ENCODE assay signal across 8 mouse cellular contexts in the genomic region with DNA sequence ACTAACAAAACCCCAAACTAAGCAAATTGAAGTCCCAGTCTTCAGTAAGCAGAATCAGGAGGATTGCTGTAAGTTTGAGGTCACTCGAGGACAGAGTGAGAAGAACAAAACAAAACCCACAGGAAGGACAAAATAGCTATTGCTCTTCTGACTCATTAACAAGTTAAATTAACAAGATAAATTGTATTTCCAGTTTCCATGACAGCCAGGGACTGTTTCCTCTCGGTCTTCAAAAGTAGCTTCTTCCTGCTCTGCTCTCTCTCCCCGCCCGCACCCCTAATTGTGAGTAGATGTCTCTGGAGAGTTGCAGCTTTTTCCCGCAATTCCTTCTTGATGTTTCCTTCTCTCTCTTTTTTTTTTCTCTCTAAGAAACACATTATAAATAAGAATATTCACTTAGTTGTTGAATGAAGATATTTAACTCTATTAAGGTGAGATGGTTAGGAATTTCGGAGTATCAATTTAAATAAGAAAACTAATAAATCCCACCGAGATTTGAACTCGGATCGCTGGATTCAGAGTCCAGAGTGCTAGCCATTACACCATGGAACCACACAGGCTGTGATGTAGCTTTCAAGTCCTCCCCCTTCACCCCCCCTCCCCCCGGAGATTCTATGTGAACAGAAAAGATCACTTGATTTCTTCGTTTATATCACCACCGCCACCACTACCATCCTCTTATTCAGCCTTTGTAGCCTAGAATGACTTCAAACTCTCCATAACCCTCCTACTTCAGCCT. TPM values are rescaled to one million over a fixed set of nuclear protein-coding genes. Genes with fewer than 3 reads are reported as not detected.
DNase-seq lines count a peak whose midpoint lies in the region; ATAC-seq and TF ChIP-seq lines count a peak whose summit lies in the region.

No protein-coding gene starts in this region.

- H3K4me1 ChIP-seq in forebrain, embryonic 14.5 days (ENCODE audit: control insufficient read depth, insufficient read depth, low read length) = peaks cover 11% of the 10 kb centered on the region; the same call in 1 of the 2 replicates
- H3K4me1 ChIP-seq in liver, embryonic 14.5 days (replicated peaks; ENCODE audit: control insufficient read depth in 2 of 2, insufficient read depth in 2 of 2, low read length in 1 of 2) = peaks cover 0 to 20% of the 10 kb centered on the region in 2 experiments; a peak in 3 of 4 replicates
- H3K4me1 ChIP-seq in stomach, embryonic 15.5 days = peaks cover 12% of the 10 kb centered on the region; the same call in 1 of the 2 replicates

- 3% methylated on average over 12 of the region's 12 CpGs for WGBS in forebrain, embryonic 14.5 days
- WGBS in liver, embryonic 14.5 days (ENCODE audit: insufficient replicate concordance) = 1% methylated on average over 12 of the region's 12 CpGs
- WGBS in stomach, embryonic 15.5 days = 3% methylated on average over 12 of the region's 12 CpGs

- H3K27me3 ChIP-seq in forebrain, embryonic 14.5 days (replicated peaks; ENCODE audit: control insufficient read depth, insufficient read depth, low read length) = peaks cover 55% of the 10 kb centered on the region
- peaks cover 58% of the 10 kb centered on the region for H3K27me3 ChIP-seq in liver, embryonic 14.5 days (ENCODE audit: control insufficient read depth, insufficient read depth, low read length)
- peaks cover 56% of the 10 kb centered on the region for H3K27me3 ChIP-seq in stomach, embryonic 15.5 days (replicated peaks)

- peak overlapping the region; percentile 15 for H3K4me3 ChIP-seq in forebrain, embryonic 14.5 days (ENCODE audit: low read depth, low read length)
- peak overlapping the region; percentile 51 to 55 for H3K4me3 ChIP-seq in liver, embryonic 14.5 days (ENCODE audit: insufficient read depth in 1 of 2, low read depth in 2 of 2, low read length in 2 of 2)
- peak overlapping the region; percentile 42 for H3K4me3 ChIP-seq in stomach, embryonic 15.5 days (replicated peaks)

- H3K9ac ChIP-seq in forebrain, embryonic 14.5 days (ENCODE audit: low read length) = no peak overlapping the region
- H3K9ac ChIP-seq in liver, embryonic 14.5 days (replicated peaks) = no peak overlapping the region
- H3K9ac ChIP-seq in stomach, embryonic 15.5 days = no peak overlapping the region

- ATAC-seq in forebrain, embryonic 14.5 days = no peak
- ATAC-seq in liver, embryonic 14.5 days (ENCODE audit: insufficient read depth) = peak; percentile 35; the same call in 1 of the 2 replicates
- ATAC-seq in stomach, embryonic 15.5 days (ENCODE audit: insufficient read depth, low FRiP score, low read depth) = no peak

- intact Hi-C loops in heart, postnatal 25 days (cut with DNase I) = no loop called here

- no peak for TF ChIP-seq EP300 in liver, embryonic 14.5 days (IDR thresholded peaks at IDR 0.05; ENCODE audit: low read depth)

- H3K36me3 ChIP-seq in forebrain, embryonic 14.5 days (ENCODE audit: control insufficient read depth, insufficient read depth, low read length) = no peaks in the 10 kb centered on the region
- H3K36me3 ChIP-seq in liver, embryonic 14.5 days (replicated peaks; ENCODE audit: control insufficient read depth, insufficient read depth, low read depth) = no peaks in the 10 kb centered on the region
- H3K36me3 ChIP-seq in stomach, embryonic 15.5 days = no peaks in the 10 kb centered on the region

- peak overlapping the region; percentile 51; the same call in 1 of the 2 replicates for H3K4me2 ChIP-seq in forebrain, embryonic 14.5 days (ENCODE audit: low read length)
- peak overlapping the region; percentile 74 for H3K4me2 ChIP-seq in liver, embryonic 14.5 days (ENCODE audit: low read depth)
- H3K4me2 ChIP-seq in stomach, embryonic 15.5 days = peak overlapping the region; percentile 67

- TF ChIP-seq CTCF in liver, embryonic 14.5 days (IDR thresholded peaks at IDR 0.05; ENCODE audit: low read depth) = no peak

- no peak overlapping the region for H3K27ac ChIP-seq in forebrain, embryonic 14.5 days (ENCODE audit: low read depth, low read length)
- H3K27ac ChIP-seq in liver, embryonic 14.5 days = no peak overlapping the region
- no peak overlapping the region for H3K27ac ChIP-seq in stomach, embryonic 15.5 days

- H3K9me3 ChIP-seq in forebrain, embryonic 14.5 days (replicated peaks; ENCODE audit: control insufficient read depth, low read length) = no peaks in the 10 kb centered on the region; the same call in 1 of the 2 replicates
- H3K9me3 ChIP-seq in liver, embryonic 14.5 days (ENCODE audit: control insufficient read depth, low read length) = no peaks in the 10 kb centered on the region
- H3K9me3 ChIP-seq in stomach, embryonic 15.5 days = no peaks in the 10 kb centered on the region

- DNase-seq in heart, adult 18-20 months = peak; percentile 8 to 41
- no peak for DNase-seq in heart, postnatal 25 days (ENCODE audit: low spot score)
- peak; percentile 71 for DNase-seq in ES-CJ7 (ENCODE audit: low read depth, low spot score)
- DNase-seq in forebrain, embryonic 14.5 days (ENCODE audit: low spot score) = peak; percentile 59
- DNase-seq in liver, embryonic 14.5 days (ENCODE audit: low read depth in 3 of 3, low spot score in 3 of 3) = no peak
- no peak for DNase-seq in adrenal gland, postnatal 36 days
- DNase-seq in gastrocnemius, adult 18-20 months (ENCODE audit: low spot score) = no peak

RNA-seq across cellular contexts. Expression of a gene that starts 13.3 kb away (rescaled TPM):
- not detected for total RNA-seq in heart, adult 18-20 months (2021)
- not detected for total RNA-seq in heart, postnatal 25 days (2021)
- 0.10 TPM in 1 of 2 replicates, not detected in the other for polyA plus RNA-seq in forebrain, embryonic 14.5 days (2014; fragmentation: Nextera tagmentation; extraction: Ambion mirVana)
- 0.23 and 0.34 TPM in 2 replicates for polyA plus RNA-seq in liver, embryonic 14.5 days (2012; rRNA removed)
- polyA plus RNA-seq in liver, embryonic 14.5 days (2014; fragmentation: Nextera tagmentation; extraction: Ambion mirVana) = 0.33 and 0.39 TPM in 2 replicates
- polyA plus RNA-seq in stomach, embryonic 15.5 days (2015; fragmentation: Nextera tagmentation; extraction: Ambion mirVana) = 0.94 and 1.5 TPM in 2 replicates
- total RNA-seq in adrenal gland, postnatal 36 days (2021) = under 1 TPM in 1 of 2 experiments, not detected in 1; 0.53 TPM
- total RNA-seq in gastrocnemius, adult 18-20 months (2021) = not detected

RNA-seq across cellular contexts. Expression of a gene that starts 15.3 kb away (rescaled TPM):
- not detected for total RNA-seq in heart, adult 18-20 months (2021)
- total RNA-seq in heart, postnatal 25 days (2021) = not detected
- polyA plus RNA-seq in forebrain, embryonic 14.5 days (2014; fragmentation: Nextera tagmentation; extraction: Ambion mirVana) = 0.14 TPM in 1 of 2 replicates, not detected in the other
- polyA plus RNA-seq in liver, embryonic 14.5 days (2012; rRNA removed) = not detected in 2 replicates
- polyA plus RNA-seq in liver, embryonic 14.5 days (2014; fragmentation: Nextera tagmentation; extraction: Ambion mirVana) = not detected in 2 replicates
- polyA plus RNA-seq in stomach, embryonic 15.5 days (2015; fragmentation: Nextera tagmentation; extraction: Ambion mirVana) = 0.09 and 0.12 TPM in 2 replicates
- total RNA-seq in adrenal gland, postnatal 36 days (2021) = not detected
- total RNA-seq in gastrocnemius, adult 18-20 months (2021) = not detected

RNA-seq across cellular contexts. Expression of a gene that starts 39.1 kb away (rescaled TPM):
- total RNA-seq in heart, adult 18-20 months (2021) = 10 to 100 TPM; 10.9 to 12.6 TPM
- 10 to 100 TPM; 32.9 to 34.9 TPM for total RNA-seq in heart, postnatal 25 days (2021)
- 4.8 and 8.3 TPM in 2 replicates for polyA plus RNA-seq in forebrain, embryonic 14.5 days (2014; fragmentation: Nextera tagmentation; extraction: Ambion mirVana)
- 8.7 and 17.9 TPM in 2 replicates for polyA plus RNA-seq in liver, embryonic 14.5 days (2012; rRNA removed)
- polyA plus RNA-seq in liver, embryonic 14.5 days (2014; fragmentation: Nextera tagmentation; extraction: Ambion mirVana) = 12.0 TPM in 2 replicates
- 4.9 and 13.3 TPM in 2 replicates for polyA plus RNA-seq in stomach, embryonic 15.5 days (2015; fragmentation: Nextera tagmentation; extraction: Ambion mirVana)
- 10 to 100 TPM; 58.6 to 69.2 TPM for total RNA-seq in adrenal gland, postnatal 36 days (2021)
- total RNA-seq in gastrocnemius, adult 18-20 months (2021) = 1 to 10 TPM; 1.6 to 2.2 TPM

RNA-seq across cellular contexts. Expression of a gene that starts 39.4 kb away (rescaled TPM):
- total RNA-seq in heart, adult 18-20 months (2021) = 10 to 100 TPM; 15.2 to 16.5 TPM
- 10 to 100 TPM; 17.2 to 23.4 TPM for total RNA-seq in heart, postnatal 25 days (2021)
- 2.5 and 3.5 TPM in 2 replicates for polyA plus RNA-seq in forebrain, embryonic 14.5 days (2014; fragmentation: Nextera tagmentation; extraction: Ambion mirVana)
- polyA plus RNA-seq in liver, embryonic 14.5 days (2012; rRNA removed) = 17.7 and 25.1 TPM in 2 replicates
- polyA plus RNA-seq in liver, embryonic 14.5 days (2014; fragmentation: Nextera tagmentation; extraction: Ambion mirVana) = 1.0 and 3.1 TPM in 2 replicates
- polyA plus RNA-seq in stomach, embryonic 15.5 days (2015; fragmentation: Nextera tagmentation; extraction: Ambion mirVana) = 4.6 and 5.5 TPM in 2 replicates
- 10 to 100 TPM; 67.8 to 68.6 TPM for total RNA-seq in adrenal gland, postnatal 36 days (2021)
- 1 to 10 TPM; 2.1 to 3.6 TPM for total RNA-seq in gastrocnemius, adult 18-20 months (2021)

RNA-seq across cellular contexts. Expression of a gene that starts 44.9 kb away (rescaled TPM):
- 10 to 100 TPM; 15.0 to 20.2 TPM for total RNA-seq in heart, adult 18-20 months (2021)
- 10 to 100 TPM; 17.8 to 19.0 TPM for total RNA-seq in heart, postnatal 25 days (2021)
- polyA plus RNA-seq in forebrain, embryonic 14.5 days (2014; fragmentation: Nextera tagmentation; extraction: Ambion mirVana) = 14.0 and 18.0 TPM in 2 replicates
- polyA plus RNA-seq in liver, embryonic 14.5 days (2012; rRNA removed) = 66.4 and 87.2 TPM in 2 replicates
- 36.5 and 47.8 TPM in 2 replicates for polyA plus RNA-seq in liver, embryonic 14.5 days (2014; fragmentation: Nextera tagmentation; extraction: Ambion mirVana)
- polyA plus RNA-seq in stomach, embryonic 15.5 days (2015; fragmentation: Nextera tagmentation; extraction: Ambion mirVana) = 19.1 and 19.3 TPM in 2 replicates
- total RNA-seq in adrenal gland, postnatal 36 days (2021) = 10 to 100 TPM; 75.2 to 76.6 TPM
- 10 to 100 TPM; 27.1 to 27.8 TPM for total RNA-seq in gastrocnemius, adult 18-20 months (2021)

Comparison
In these comparisons a context has a peak if more than half of its experiments do, and no peak if none do; other contexts are left out.
1. DNase-seq: peak in heart, adult 18-20 months (2 of 2), ES-CJ7 (single experiment) and forebrain, embryonic 14.5 days (single experiment); none in heart, postnatal 25 days (single experiment), liver, embryonic 14.5 days (0 of 3), adrenal gland, postnatal 36 days (0 of 2) and gastrocnemius, adult 18-20 months (single experiment).
2. Peak in every context shown above with its lines, with median percentiles within 50 percentile points of each other: H3K4me2 ChIP-seq and H3K4me3 ChIP-seq.